Mouse (Mus musculus): ENCODE measurements around the gene Scarf1.

- TF ChIP-seq CTCF (IDR thresholded peaks at IDR 0.05; ENCODE audit: borderline replicate concordance, extremely low read depth, insufficient read depth, insufficient read length), result no peak
- TF ChIP-seq POLR2A (IDR thresholded peaks at IDR 0.05; ENCODE audit: borderline replicate concordance, extremely low read depth, insufficient read depth, insufficient read length, poor library complexity, severe bottlenecking), result no peak
These were observed 42.7 kb upstream of the Scarf1 start for GRCm38 (mm10) chr11:75470675-75471074.

All from brain, embryonic 14.5 days (tissue).